Mouse (Mus musculus) thymus, adult 2 months (tissue): ENCODE data around the gene Glis1. TPM values are rescaled to one million over a fixed set of nuclear protein-coding genes. Genes with fewer than 3 reads are reported as not detected.

Experiments used
- DNase-seq: peaks from one replicate; pipeline ENCODE4 v3.0.0; 2021
- H3K27ac ChIP-seq: fragments of 200-500 bp; 2 replicates; pipeline ENCODE4 v1.5.1; 2012; ENCODE audit warnings: low read length, control low read depth; ENCODE audit not compliant: control insufficient read depth, insufficient read depth
- H3K27me3 ChIP-seq: fragments of 200-500 bp; 2 replicates; pipeline ENCODE4 v1.6.1; 2012; ENCODE audit warnings: mild to moderate bottlenecking, low read length, moderate library complexity, mixed read lengths; ENCODE audit not compliant: control insufficient read depth, insufficient read depth
- H3K36me3 ChIP-seq: fragments of 200-500 bp; 2 replicates; pipeline ENCODE4 v1.6.1; 2012; ENCODE audit warnings: mild to moderate bottlenecking, low read length, moderate library complexity; ENCODE audit not compliant: control insufficient read depth, insufficient read depth
- H3K4me1 ChIP-seq: fragments of 200-500 bp; replicated peaks from 2 replicates; pipeline ENCODE4 v1.6.1; 2012; ENCODE audit warnings: low read length; ENCODE audit not compliant: control insufficient read depth, insufficient read depth
- H3K4me3 ChIP-seq: fragments of 200-500 bp; 2 replicates; pipeline ENCODE4 v1.5.1; 2012; ENCODE audit warnings: mild to moderate bottlenecking, low read length, control low read depth, moderate library complexity; ENCODE audit not compliant: control insufficient read depth, insufficient read depth
- CTCF ChIP-seq: fragments of 200-500 bp; IDR thresholded peaks from 2 replicates; pipeline ENCODE4 v1.5.1; 2012; ENCODE audit warnings: mild to moderate bottlenecking, control low read depth, low read length, moderate library complexity, borderline replicate concordance; ENCODE audit not compliant: control insufficient read depth, poor library complexity, insufficient read depth; ENCODE audit errors: extremely low read depth
- POLR2A ChIP-seq: fragments of 200-500 bp; IDR thresholded peaks from 2 replicates; pipeline ENCODE4 v1.6.1; 2012; ENCODE audit warnings: mild to moderate bottlenecking, low read length, control low read depth, moderate library complexity; ENCODE audit not compliant: control insufficient read depth, poor library complexity, insufficient read depth; ENCODE audit errors: extremely low read depth
- WGBS: fragments of 180-500 bp; shearing (Covaris S2); methylation state at CpG from one replicate; pipeline ENCODE4 v1.1.7; 2018; 5-methylcytosine and 5-hydroxymethylcytosine counted together
- polyA plus RNA-seq: library from polyadenylated mRNA; depleted of rRNA; stranded (reverse); fragments of >200 nt; gene quantifications from 2 replicates; pipeline ENCODE4 v1.2.3, GENCODE M21; 2012

The Glis1 gene
- polyA plus RNA-seq, 1 experiment: 0.71 TPM

DNA sequence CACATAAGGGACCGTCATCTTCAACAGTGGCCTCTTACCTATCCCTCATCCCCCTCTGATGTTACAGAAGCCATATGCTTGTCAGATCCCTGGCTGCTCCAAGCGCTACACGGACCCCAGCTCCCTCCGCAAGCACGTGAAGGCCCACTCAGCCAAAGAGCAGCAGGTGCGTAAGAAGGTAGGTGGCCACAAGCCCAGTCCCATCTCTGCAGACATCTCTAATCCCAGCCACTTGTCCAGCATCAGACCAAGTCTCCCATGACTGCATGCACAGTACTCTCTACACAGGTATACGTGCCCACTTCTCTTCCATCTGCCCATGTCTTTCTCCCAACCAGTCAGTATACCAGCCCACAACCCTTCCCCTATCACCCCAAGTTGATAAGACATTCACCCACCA, 185.1 kb downstream of the Glis1 start:
- Histone ChIP-seq H3K4me3 (no peak overlapping the region), H3K36me3 (no peaks in the 10 kb centered on the region), H3K27ac (no peak overlapping the region), H3K4me1 (no peaks in the 10 kb centered on the region), H3K27me3 (no peaks in the 10 kb centered on the region)
- no peak for DNase-seq
- 98% methylated on average over 7 of the region's 7 CpGs for WGBS
- no peak for TF ChIP-seq POLR2A
- no peak for TF ChIP-seq CTCF

GRCm38 (mm10) chr4:107621366-107621765, 187.0 kb downstream of the Glis1 start:
- TF ChIP-seq POLR2A (no peak), CTCF (no peak)
- no peak overlapping the region for H3K4me3 ChIP-seq
- no peak for DNase-seq
- H3K36me3 ChIP-seq: no peaks in the 10 kb centered on the region
- 89% methylated on average over 5 of the region's 5 CpGs for WGBS
- H3K27me3 ChIP-seq: no peaks in the 10 kb centered on the region
- H3K27ac ChIP-seq: no peak overlapping the region
- H3K4me1 ChIP-seq: no peaks in the 10 kb centered on the region

GRCm38 (mm10) chr4:107622296-107622695, 187.9 kb downstream of the Glis1 start:
- H3K4me1 ChIP-seq: no peaks in the 10 kb centered on the region
- no peaks in the 10 kb centered on the region for H3K36me3 ChIP-seq
- no peak for DNase-seq
- TF ChIP-seq POLR2A: no peak
- no peak for TF ChIP-seq CTCF
- no peaks in the 10 kb centered on the region for H3K27me3 ChIP-seq
- no peak overlapping the region for H3K4me3 ChIP-seq
- 91% methylated on average over 6 of the region's 6 CpGs for WGBS
- H3K27ac ChIP-seq: no peak overlapping the region

- no peaks in the 10 kb centered on the region for H3K4me1 ChIP-seq
- no peak for TF ChIP-seq POLR2A
- TF ChIP-seq CTCF: no peak
- DNase-seq: no peak
- WGBS: 29% methylated on average over 6 of the region's 6 CpGs
- H3K27me3 ChIP-seq: no peaks in the 10 kb centered on the region
- H3K27ac ChIP-seq: no peak overlapping the region
- H3K4me3 ChIP-seq: no peak overlapping the region
- H3K36me3 ChIP-seq: no peaks in the 10 kb centered on the region
Observed at GRCm38 (mm10) chr4:107623916-107624315, 189.5 kb downstream of the Glis1 start.

DNA sequence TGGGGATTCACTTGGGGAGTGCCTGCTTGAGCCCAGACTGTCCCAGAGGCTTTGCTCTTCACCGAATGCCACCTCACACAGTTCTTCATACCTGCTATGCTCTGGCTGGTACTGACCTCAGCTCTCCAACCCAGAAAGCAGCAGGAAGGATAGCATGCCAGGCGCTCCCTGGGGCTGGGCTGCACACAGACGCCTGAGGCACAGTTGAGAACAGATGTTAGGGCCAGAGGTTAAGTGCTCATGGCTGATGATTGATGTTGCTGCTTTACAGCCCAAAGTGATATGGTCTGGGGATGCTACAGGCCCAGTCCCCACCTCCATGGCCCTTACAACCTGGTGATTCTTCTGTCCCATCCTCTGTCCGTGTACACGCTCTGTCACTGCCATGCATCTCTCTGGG, 190.6 kb downstream of the Glis1 start:
- no peak overlapping the region for H3K27ac ChIP-seq
- DNase-seq: no peak
- H3K4me1 ChIP-seq: no peaks in the 10 kb centered on the region
- TF ChIP-seq CTCF: no peak
- no peak for TF ChIP-seq POLR2A
- H3K27me3 ChIP-seq: no peaks in the 10 kb centered on the region
- no peak overlapping the region for H3K4me3 ChIP-seq
- H3K36me3 ChIP-seq: no peaks in the 10 kb centered on the region
- 95% methylated on average over 5 of the region's 5 CpGs for WGBS

- no peak overlapping the region for H3K27ac ChIP-seq
- no peaks in the 10 kb centered on the region for H3K36me3 ChIP-seq
- no peak for DNase-seq
- TF ChIP-seq CTCF (no peak), POLR2A (no peak)
- H3K4me3 ChIP-seq: no peak overlapping the region
- no peaks in the 10 kb centered on the region for H3K4me1 ChIP-seq
- H3K27me3 ChIP-seq: no peaks in the 10 kb centered on the region
- 52% methylated on average over 4 of the region's 4 CpGs for WGBS
Observed at GRCm38 (mm10) chr4:107628226-107628625, 193.8 kb downstream of the Glis1 start.

DNA sequence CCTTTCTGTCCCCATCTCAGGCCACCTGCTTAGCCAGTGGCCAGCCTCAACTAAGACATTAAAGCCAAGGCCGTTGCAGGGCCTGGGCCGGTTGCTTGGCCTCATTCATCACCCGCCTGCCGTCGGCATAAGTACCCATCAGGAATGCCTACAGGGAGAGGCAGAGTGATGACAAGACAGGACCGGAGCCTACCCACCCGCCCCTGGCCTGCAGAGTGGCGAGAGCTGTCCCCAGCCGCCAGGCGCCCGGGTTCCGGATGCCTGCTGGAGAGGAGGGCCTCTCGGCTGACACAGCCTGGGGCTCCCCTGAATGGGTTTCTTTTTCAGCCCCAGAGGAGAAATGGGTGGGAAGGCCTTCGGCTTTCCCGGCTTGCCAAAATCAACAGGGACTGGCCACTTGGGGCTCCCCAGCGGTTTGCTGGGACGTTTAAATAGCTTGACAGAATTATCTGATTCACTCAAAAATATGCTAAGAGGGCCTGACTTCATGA, 194.6 kb downstream of the Glis1 start:
- no peak for TF ChIP-seq POLR2A
- no peak for TF ChIP-seq CTCF
- 94% methylated on average over 17 of the region's 17 CpGs for whole genome bisulfite sequencing
- Histone ChIP-seq H3K4me1 (no peaks in the 10 kb centered on the region), H3K36me3 (no peaks in the 10 kb centered on the region), H3K4me3 (no peak overlapping the region), H3K27me3 (no peaks in the 10 kb centered on the region), H3K27ac (no peak overlapping the region)
- DNase-seq: no peak
